Mouse (Mus musculus) thymus, adult 18-20 months (tissue): ENCODE results near the gene Gmcl1.
A peak's percentile ranks its signal among the peaks of the same experiment; 100 is the strongest.

ENCODE experiments used
- DNase-seq, 2 experiments: peaks; one replicate each; pipeline ENCODE4 v3.0.0; 2022; ENCODE audit warnings: mixed read lengths in 2 of 2

Gene Gmcl1

DNA sequence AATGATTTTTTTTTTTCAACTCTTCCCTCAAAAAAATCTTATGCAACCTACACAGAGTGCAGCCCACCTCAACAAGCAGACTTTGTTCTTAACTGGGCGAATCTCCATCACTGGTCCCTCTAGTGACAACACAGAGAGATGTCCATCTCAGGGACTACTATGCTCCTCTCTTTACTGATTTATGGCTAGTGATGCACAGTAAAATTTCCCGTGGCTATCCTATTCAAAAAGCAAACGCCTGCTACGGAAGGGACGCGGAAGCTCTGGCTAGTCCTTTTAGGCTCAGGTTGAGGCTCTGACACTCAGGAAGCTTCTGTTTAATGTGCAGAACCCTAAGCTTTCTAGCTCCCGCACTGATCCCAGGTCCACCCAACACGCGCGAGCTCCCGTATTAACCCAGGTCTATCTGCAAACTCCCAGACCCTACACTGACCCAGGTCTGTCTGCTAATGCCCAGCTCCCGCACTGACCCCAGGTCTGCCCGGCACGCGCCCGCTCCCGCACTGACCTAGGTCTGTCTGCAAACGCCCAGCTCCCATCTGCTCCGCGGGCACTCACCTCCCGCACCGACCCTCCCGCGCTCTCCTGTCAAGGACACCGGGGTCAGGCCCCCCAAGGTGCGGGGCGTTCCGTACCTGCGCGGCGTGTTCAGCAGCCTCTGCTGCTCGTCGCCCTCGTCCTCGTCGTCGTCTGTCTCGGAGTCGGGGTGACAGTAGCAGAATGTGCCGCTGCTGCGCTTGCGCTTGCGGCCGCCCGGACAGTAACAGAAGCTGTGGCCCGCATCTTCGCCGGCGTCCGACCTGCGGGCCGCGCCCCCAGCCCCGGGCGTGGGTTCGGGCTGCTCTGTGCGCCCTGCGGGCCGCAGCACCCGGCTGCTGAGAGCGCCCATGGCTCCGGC is 658 bp downstream of the Gmcl1 start:
- peak in 1 of 2 experiments; percentile 67 for DNase-seq

GRCm38 (mm10) chr6:86728711-86729110 is 4.5 kb downstream of the Gmcl1 start:
- no peak for DNase-seq

DNA sequence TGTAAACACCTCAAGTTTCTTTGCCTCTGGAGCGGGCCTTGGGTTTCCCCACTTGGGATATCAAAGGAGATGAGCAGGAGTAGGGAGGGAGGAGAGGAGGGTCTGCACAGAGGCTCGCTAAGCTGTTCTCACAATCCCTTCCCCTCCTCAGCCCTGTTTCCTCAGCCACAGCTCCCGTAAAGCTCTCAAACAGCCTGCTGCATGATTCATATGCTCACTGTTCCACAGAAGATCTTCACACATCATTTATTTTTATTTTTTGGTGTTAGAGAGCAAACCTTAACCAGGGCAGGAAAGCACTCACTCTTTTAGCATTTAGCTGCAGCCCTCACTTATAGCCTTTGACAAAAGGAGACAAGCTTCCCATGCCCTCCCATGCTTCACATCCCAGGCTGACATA is 11.2 kb downstream of the Gmcl1 start:
- no peak for DNase-seq

GRCm38 (mm10) chr6:86708072-86708774 is 25.0 kb downstream of the Gmcl1 start:
- no peak for DNase-seq

- no peak for DNase-seq
Observed at GRCm38 (mm10) chr6:86702577-86702976, 30.6 kb downstream of the Gmcl1 start.

DNA sequence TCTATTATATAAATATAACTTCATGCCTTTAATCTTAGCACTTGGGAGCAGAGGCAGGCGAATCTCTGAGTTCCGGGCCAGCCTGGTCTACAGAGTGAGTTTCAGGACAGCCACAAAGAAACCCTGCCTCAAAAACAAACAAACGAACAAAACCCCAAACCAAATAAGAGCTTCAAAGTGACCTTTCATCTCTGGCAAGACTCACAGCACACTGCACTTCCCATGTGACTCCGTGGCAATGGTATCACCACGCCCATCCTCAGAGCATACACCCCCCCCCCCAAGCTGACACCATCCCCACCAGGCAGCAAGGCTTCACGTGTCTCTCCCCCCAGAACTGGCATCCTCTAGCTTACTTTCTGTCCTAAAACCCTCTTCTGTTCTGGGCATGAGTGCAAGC is 35.3 kb downstream of the Gmcl1 start:
- DNase-seq, result no peak

- no peak for DNase-seq
Observed at GRCm38 (mm10) chr6:86696213-86696612, 37.0 kb downstream of the Gmcl1 start.

DNA sequence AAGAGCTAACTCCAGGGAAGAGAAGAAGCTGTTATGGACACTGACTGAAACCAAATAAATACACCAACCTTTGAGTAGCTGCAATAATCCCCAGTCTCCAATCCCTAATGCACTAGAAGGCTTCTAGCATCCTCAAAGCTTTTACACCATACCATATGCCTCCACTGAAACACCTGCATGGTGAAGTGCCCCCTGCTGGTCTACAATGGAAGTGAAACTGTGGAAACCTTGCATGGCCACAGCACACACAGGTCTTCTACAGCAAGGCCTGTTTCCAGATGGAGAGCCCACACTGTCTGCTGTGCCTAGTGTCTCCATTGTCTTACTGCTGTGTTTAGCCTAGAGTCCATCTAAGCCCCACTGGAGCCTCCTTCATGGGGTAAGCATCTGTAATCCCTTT is 38.7 kb downstream of the Gmcl1 start:
- peak; percentile 14 to 31 for DNase-seq

DNA sequence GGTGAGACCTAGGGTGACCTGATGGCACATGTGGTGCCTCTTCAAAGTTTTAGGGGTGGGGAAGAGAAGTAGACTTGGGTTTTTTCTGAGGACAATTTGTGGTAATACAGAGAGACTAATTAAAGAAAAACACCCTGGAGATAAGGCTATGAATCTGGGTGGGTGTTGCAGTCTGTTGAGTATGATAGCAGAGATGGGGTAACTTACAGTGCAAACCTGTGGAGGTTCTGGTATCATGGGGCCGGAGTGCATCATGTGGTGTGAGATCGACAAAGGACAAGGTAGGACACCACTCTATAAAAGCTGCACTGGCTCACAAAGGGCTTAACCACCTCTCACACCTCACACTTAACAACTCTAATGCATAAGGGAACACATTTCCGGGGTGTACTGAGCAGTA is 43.5 kb downstream of the Gmcl1 start:
- DNase-seq, result no peak

GRCm38 (mm10) chr6:86686971-86687370 is 46.2 kb downstream of the Gmcl1 start:
- no peak for DNase-seq

DNA sequence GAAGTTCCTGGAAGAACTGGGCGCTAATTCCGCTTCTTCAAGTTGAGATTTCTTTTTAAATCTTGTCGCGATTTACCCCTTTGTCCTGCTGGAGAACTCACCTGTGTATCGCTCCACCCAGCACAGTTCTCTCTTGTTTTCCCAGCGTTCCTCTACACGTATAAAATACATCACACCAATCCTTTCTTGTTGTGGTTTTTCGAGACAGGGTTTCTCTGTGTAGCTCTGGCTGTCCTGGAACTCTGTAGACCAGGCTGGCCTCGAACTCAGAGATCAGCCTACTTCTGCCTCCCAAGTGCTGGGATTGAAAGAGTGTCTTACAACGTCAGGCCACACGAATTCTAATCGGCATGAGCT is 48.5 kb downstream of the Gmcl1 start:
- no peak for DNase-seq

GRCm38 (mm10) chr6:86683872-86684654 is 49.1 kb downstream of the Gmcl1 start, which contains the start of gene Snrnp27:
Snrnp27 (minus strand) TSS chr6:86684522.
- DNase-seq, result peak; percentile 78 to 83

GRCm38 (mm10) chr6:86681289-86681688 is 51.9 kb downstream of the Gmcl1 start:
- no peak for DNase-seq

DNA sequence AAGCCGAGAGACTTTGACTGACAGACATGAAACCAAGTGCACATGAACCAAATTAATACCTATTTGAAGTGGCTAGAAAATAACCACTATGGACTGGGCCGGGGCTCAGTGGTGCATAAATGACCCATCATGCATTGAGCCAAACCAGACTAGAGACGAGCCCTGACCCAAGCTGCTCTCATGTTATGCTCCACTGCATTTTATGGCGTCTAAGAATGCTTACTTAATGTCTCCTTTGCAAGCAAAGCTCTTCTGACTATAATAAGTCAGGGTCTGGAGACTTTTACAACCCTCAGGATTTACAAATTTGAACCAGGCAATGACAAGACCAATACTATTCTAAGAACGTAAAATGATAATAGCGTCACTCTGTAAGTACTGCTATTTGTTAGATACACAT is 54.8 kb downstream of the Gmcl1 start:
- no peak for DNase-seq

GRCm38 (mm10) chr6:86670873-86671272 is 62.3 kb downstream of the Gmcl1 start:
- DNase-seq, result peak in 1 of 2 experiments; percentile 36

- DNase-seq, result peak; percentile 100
Observed at GRCm38 (mm10) chr6:86669240-86669727, 63.9 kb downstream of the Gmcl1 start.

GRCm38 (mm10) chr6:86668580-86669239 is 64.5 kb downstream of the Gmcl1 start, which contains the start of gene Mxd1:
Mxd1 (minus strand) TSS chr6:86669161.
- DNase-seq, result peak in 1 of 2 experiments; percentile 36

DNA sequence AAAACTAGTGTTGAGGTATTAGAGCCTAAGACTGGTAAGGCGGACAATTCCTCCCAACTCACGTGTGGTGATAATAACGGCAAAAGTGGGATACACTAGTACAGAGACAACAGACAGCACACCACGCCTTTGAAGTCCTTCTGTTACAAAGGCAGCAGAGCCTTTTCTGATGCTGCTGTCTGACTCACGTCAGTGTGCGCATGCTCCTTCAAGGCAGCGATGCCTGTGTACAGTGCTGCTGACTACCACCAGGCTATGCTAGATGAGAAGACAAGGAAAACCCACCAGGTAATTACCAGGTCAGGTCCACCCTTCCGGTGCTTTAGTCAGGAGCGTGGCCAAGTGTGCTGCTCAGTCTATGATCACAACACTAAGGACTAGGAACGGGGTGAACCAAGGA is 66.1 kb downstream of the Gmcl1 start:
- DNase-seq, result no peak

DNA sequence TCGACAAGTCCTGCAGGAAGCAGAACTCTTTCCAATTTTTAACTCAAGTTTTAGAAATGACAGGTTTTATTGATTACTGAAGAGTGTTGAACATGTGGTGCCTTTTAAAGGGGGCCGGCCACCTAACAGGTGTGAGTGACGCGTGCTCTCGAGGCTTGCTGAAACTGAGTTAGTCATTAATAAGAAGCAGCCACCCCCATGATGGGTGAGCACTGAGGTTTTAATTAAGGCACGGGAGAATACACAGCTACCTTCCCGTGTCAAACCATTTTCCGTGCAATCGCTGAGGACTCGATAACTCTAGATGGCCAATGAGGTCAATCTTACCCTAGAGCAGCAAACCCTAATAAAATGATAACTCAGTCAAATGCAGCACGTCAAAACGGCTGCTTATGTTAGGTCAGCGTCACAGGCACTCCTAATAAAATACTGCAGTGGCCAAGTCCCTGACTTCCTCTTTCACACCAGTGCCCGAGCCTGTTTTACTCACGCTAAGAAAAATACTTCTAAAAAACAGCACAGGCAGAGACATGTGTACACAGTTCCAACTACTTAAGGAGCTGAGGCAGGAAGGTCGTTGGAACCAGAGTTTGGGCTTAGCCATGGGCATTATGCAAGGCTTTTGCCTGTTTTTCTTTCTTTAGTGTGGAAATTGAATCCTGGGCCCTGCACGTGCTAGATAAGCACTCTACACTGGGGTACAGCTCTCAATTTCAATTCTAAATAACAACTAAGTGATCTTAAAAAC is 67.4 kb downstream of the Gmcl1 start:
- no peak for DNase-seq

DNA sequence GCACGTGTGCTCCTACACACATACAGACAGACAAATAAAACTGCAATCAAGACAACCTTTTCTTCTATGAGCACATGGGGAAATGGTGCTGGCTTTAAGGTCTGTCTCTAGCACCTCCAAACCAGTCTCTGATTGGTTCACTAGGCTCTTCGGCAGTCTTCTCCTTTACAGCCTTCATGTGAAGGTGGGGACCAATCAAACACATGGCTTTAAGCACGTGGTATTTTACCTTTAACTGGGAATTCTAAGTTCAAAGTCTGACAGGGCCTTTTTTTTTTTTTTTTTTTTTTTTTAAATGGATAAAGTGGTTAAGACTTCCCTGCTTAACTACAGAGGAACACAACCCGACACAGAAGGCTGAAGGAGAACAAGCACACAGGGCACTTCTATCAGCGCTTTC is 68.1 kb downstream of the Gmcl1 start:
- DNase-seq, result no peak

DNA sequence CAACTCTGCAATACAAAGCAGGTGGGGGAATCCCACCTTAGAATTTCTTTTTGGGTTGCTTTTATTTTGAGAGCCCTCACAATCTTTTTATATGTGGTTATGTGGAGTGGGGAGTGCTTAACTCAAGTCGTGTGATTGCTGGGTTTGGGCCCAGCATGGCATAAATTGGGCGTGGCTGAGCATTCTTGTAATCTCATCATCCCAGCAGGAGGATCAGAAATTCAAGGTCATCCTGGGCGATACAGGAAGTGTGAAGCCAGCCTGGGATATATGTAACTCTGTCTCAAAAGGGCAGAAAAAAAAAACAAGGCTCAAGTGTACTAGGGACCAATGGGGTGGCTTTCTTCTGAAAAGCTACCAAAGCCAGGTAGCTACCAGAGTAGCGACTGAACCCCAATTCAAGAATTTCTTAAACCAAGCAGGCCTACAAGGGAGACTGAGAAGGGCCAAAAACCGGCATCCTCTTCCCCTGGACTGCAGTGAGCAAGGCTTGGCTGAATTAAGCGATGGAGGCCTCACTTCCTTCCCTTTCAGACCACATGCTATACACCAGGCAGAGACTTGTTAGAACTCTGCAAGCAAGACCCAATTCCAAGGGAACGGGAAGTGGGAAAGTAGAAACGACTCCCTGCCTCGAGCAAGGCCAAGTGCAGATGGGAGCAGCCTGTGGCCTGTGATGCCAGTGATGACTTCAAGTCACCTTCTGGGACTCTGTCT is 72.9 kb downstream of the Gmcl1 start:
- DNase-seq, result no peak
